Mouse (Mus musculus): Measurements from ENCODE around the gene Mettl8.

Gene Mettl8

DNA sequence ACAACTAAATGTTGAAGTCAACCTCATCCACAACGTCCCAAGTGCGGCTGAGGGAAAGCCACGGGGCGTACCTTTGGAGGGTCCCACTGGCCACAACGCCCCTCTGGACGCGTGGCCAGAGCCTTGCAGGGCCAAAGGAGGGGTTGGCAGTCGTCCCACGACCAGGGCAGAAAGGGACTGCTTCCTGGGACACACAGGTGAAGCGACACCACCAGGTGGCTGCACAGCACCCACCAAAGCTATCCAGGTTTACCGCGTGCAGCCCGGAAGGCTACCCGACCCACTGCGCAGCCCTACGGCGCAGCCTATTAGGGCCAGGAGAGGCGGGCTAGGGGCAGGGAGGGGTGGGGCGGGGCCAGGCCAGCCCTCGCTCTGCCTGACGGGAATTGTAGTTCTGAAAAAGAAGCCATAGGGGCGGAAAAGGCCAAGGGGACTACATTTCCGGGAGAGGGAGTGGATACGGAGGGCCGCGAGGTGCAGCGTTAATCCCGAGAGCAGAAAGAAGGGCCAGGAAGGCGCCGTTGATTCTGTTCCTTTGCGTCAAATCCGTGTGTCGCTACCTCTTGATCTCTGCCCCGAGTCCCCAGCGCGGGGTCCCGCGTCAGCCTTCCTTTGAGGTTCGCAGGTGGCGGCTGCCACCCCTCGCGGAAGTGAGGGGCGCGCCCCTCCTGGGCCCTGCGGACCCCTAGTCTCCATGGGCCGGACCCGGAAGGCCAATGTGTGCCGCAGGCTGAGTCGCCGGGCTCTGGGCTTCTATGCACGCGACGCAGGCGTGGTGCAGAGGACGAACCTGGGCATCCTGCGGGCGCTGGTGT lies at the start of gene Mettl8, which contains the start of gene Dcaf17:
Gene Mettl8, minus strand, starts transcription at position 284 of the 815 bp plus-strand sequence.
Gene Dcaf17, plus strand, starts transcription at position 29 of the 815 bp plus-strand sequence.
- DNase-seq: peak; percentile 89 to 94

DNA sequence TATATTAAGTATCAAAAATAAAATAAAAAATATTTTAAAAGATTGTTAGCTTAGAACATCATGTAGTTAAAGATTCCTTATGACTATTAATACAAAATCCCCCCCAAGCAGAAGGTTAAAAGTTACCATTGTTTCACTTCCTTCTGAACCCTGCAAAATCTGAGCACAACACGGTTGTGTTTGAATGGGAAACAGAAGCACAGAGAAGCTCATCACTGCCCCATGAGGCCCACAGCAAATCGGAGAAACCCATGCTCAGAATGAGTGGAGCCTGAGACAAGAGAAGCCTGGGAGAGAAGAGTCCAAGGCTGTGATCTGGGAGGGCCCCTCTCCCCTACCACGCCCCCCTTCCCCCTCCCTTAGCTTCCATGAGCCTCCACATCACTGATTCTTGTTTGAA lies 49.3 kb upstream of the Mettl8 start:
- DNase-seq: no peak

DNA sequence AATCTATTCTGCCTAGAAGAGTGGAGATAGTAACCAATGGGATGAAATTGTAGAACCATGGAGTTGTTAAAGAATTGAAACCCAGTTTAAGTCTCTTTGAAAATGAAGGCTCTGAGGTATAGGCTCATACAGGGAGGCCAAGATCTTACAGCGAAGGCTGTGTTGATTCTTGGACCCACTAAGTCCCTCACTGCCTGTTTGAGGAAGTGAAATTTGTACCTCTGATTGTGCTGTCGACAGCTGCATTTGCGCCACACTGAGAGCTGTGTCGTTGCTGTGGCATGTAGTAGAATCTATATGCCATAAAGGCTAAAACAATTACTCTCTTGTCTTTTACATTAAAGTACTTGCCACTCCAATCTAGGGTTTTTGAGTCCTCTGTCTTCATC lies 47.9 kb upstream of the Mettl8 start:
- no peak for DNase-seq

DNA sequence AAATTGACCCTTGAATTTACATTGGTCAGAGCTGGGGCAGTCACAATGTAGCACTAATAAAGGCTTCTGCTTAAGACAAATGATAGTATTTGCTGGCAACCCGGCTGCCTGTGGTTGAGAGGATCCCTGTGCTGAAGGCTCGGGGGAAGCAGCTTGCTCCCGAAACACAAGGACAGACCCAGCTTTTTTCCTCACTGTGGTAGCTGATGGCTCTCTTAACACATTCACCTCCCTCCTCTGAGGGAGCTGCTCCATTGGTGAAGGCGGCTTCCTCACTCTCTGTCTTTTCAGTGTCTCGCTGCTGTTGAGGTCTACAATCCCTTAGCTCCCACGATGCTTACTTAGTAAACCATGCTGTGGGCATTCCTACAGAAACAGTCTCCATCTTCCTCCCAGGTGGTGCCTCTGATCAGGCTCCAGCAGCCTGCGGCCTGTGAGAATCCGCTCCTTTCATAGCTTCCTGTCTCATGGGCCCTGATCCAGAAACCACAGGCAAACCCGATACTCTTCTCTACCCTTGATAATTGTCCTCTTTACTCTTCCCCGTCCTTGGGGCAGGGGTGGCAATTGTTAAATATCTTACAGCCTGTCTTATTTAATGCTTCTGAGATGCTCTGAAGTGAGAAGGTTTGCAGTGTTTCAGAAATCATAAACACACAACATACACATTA lies 47.4 kb upstream of the Mettl8 start:
- DNase-seq: no peak

DNA sequence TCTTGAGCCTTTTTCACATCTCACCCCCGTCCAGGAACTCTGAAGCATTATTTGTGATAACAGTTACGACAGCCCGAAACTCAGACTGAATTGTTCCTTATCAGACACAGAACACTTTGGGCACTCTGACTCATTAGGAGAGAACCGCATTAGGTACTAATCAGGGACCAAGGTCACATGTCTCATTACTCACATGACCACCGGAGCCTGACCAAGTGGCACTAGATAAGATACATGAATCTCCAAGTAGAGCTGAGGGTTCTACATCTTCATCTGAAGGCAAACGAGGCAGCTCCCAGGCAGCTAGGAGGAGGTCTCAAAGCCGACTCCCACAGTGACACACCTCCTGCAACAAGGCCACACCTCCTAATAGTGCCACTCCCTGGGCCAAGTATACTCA lies 40.8 kb upstream of the Mettl8 start:
- no peak for DNase-seq

DNA sequence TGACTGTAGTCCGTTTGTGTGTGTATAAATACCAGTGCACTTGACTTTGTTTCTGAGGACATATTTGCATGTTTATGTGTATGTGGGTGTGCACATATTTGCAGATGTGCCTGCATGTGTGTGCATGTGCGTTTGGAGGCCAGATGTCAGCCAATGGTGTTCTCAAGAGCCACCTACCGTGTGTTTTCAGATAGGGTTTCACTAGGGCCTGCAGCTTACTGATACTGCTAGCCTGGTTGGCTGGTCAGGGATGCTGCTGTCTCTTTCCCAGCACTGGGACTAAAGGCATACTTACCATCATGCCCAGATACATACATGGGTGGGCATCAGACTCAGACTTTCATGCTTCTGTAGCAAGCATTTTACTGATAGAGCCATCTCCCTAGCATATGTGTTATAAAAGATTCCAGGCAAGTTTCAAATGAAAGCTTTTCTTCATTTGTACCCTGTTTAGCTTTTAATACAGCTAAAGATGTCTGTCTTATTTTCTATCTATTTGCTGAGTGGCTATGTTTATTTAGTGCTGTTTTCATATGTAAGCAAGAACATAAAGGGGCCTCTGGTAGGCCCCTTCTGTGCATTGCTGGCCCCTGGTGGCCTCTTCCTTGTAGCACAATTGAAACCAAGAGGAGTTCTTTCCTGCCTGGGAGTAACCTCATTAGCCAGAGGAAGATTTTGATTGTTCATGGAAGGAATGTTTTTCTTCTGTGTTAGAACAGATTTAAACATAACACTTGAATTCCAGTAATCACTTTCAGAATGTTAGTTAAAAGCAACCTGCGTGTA lies 35.5 kb upstream of the Mettl8 start:
- no peak for DNase-seq

DNA sequence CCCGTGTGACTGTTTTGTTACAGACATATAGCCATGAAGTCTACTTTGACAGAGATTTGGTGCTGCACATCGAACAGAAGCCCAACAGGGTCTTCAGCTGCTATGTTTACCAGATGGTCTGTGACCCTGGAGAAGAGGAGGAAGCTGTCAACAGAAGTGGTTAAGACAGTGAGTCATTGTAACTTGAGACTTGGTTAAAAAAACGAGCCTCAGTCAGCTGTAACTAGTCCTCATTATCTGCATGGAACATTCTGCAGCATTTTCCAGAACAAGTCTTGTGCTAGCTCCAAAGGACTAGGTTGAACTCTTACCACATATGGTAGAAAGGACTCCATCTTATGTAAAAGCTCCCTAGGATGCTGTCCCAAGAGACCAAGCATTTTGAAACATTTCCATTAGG lies 34.4 kb upstream of the Mettl8 start:
- no peak for DNase-seq

DNA sequence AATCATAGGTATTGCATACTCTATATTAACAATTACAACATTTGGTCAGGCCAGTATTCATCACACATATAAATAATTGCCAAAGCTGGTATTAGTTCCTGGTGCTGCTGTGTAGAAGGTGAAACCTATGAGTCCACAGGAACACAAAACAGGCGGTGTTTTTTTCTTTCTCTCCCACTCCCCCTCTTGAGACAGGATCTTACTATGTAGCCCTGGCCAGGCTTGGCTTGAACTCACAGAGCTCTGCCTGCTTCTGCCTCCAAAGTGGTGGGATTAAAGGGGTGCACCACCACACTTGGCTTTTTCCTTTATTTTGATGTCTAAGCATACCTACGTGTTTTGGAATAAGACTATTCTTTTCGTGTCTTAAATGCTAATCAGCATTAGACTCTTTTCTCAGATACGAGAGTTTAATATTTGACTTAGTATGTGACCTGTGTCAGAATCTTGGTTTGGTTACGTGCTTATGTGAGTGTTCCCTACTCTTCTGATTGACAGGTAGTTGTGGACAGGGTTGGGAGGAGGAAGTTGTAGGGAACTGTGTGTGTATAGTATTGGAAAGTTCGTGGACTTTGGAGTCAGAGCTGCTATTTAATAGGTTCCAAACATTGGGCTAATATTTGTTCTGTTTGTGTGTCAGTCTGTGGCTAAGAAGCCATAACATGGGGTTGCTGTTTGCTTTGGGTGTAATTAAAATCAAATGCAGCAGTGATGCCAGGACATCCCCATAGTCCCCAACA lies 28.2 kb upstream of the Mettl8 start:
- no peak for DNase-seq

DNA sequence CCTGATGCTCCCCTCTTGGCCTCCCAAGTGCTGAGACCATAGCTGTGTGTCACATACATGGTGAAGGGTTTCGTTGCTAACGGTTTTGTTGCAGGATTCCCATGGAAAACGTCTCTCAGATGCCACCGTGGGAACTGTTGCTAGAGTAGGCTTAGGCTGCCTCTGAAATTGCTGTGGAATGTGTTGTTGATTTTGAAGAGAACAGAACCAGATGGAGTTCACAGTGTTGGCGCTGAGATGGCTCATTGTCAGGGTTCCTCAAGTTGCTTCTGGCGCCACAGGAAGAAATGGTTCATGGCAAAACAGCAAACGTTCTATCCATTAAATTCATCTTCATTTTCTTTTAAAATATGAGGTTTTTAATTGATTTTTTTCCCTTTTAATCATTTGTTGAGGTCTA lies 27.0 kb upstream of the Mettl8 start:
- no peak for DNase-seq

DNA sequence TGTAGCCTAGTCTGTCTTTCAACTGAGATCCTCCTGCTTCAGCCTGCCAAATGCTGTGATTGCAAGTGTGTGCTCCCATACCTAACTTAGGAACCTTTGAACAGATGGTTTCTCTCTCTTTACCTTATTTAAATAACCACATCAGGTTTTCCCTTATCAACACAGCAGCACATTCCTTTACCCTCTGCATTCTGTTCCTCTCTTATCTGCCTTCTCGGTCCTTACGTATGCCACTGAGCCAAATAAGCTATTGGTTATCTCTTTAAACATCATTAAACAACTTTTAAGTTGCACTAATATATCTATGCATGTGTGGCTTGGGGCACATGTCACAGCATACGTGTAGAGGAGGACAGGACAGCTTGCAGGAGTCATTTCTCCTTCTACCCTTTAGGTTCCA lies 18.4 kb upstream of the Mettl8 start:
- no peak for DNase-seq

DNA sequence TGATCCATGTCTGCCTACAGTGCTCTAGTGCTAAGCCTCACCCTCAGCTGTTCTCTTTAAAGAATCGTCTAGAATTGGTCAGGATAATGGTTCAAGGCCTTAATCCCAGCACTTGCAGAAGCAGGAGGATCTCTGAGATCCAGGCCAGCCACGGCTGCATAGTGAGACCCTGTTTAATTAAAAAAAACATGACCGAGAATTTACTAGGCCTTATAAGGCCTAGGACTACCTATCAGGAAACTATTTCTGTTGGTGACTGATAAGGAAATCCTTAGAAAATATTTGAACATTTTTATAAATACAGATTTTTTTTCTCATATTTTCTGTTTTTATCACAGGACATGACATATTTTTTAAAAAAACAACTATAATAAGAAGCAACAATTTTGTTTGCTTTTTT lies 17.9 kb upstream of the Mettl8 start:
- no peak for DNase-seq

DNA sequence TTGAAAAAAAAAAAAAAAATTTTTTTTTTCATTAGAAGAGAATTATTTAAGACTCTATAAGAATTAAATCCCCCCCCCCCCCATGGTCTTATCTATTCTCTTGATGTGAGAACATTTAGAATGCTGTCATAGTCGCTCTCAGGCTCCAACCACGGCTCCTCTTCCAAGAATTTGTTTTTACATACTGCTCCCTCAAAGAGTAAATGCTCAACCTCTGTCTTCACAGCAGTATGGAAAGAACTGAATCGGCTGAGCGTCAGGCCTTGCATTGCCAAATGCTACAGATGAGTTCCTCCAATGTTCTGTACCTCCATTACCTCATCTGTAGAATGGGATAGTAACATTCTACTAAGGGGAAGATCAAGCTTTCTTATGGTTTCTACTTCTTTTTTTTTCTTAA lies 16.2 kb upstream of the Mettl8 start:
- DNase-seq: no peak

DNA sequence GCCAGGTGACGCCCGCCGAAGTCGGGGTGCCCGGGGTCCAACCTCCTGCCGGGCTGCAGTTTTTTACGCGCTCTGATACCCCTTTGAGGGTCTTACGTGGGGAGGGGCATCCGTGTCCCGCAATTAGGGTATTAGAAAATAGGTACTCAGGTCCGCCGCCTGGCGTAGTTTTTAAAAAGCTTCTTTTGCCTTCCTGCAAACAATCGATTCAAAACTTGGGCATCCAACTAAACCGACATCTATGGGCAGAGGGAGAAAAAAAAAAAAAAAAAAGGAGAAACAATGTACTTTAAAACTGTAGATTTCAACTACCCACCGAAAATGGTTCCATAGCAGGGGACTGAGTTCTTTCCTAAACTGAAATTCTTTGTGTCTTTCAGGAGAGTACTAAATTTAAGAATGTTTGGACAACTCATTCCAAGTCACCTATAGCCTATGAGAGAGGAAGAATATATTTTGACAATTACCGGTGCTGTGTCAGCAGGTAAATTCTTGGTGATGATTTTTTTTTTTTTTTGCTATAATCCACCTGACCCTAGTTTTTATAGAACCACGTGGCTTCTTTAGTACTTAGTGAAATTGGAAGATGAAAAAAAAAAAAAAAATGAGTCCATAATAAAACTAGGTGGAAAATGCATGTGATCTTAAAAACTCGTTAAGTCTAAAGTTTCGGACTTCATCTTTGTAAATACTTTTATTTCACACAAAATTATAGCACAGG lies 892 bp upstream of the Mettl8 start:
- no peak for DNase-seq

DNA sequence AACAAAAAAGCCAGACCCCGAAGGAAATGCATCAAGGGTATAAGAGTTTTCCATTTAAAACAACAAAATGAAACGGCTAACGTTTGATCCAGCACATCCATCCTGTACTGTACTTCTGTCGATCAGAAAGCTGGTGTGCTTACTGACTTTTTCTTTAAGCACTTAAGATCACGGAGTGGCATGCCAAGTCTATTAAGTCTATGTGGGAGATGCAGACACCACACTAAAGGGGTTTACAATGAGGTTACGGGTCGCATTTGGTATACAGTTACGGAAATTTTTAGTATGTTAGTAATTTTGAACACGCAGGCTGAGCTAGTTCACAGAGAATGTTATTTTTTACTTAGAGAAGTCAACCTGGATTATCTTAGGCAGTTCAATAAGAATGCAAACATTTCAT lies 667 bp downstream of the Mettl8 start:
- DNase-seq: no peak

DNA sequence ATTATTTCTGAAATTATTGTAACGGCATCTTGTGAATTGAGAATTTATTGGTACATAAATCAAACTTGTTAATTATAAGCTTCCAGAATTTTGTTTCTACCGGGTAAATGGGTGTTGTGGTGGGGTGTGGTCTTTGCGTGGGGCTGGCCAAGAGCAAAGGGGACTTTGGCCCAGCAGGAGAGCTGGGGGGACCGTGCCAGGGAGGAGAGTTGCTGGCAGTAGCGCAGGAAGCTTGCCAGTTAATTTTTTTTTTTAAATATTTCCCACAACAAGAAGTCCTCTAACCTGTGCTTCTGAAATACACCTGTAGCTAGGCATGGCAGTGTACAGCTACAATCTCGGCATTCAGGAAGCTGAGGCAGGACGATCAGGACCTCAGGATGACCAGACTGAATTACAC lies 4.9 kb downstream of the Mettl8 start:
- no peak for DNase-seq

DNA sequence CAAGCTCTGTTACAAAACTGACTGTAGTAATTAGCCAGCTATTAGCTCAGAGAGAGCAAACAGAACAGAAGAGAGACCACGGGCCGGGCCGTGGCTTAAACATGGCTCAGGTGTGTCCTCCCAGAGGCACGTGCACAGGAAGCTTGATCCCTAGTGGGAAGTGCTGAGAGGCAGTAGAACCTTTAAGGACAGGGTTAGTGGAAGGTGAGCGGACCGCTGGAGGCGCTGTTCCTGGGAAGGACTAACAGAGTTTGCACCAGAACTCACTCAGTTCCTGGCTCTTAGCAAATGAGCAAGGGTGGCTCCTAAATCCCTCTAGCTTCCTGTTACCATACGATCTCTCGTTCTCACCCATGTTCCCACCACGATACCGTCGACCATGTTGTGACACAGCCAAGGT lies 6.5 kb downstream of the Mettl8 start:
- no peak for DNase-seq

DNA sequence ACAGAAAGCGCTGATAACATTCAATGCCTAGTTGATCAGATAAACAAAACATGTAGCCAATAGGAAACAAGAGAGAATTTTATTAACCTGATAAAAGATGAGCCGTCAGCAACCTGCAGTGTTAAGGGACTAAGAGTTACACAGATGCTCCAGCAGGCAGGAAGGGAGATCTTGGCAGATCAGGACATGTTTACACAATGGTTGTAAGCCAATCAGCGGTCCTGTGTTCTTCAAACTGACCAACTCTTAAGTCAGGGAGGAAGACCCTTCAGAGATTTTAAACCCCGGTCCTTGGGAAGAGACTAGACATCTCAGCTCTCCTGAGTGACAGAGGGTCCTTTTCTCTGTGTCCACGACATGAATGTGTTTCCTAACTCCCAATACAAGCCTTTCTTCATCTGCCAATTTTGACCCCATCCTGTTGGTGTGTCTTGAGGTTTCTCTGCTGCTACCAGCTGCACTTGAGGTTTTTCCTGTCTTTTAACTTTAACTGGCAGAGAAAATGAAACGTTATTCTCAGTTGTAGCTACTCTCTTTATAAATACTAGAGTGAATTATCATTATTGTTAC lies 8.5 kb downstream of the Mettl8 start:
- no peak for DNase-seq

DNA sequence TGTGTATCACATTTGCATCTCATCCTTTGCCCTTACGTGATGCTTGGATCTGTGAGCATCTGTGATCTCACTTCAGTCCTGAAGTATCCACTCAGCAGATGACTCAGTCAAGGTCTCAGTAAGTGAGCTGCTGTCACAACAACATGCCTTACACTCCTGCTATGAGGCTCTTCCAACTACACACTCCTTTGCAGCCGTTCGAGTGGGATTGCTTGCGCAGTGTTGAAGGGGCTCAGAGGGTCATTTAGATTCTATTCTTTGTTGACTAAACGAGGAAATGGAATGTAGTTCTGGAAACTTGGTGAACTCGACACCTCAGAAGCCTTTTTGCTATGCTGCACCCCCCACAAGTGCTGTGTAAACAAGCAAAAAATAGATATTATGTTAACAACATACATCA lies 9.2 kb downstream of the Mettl8 start:
- DNase-seq: no peak

DNA sequence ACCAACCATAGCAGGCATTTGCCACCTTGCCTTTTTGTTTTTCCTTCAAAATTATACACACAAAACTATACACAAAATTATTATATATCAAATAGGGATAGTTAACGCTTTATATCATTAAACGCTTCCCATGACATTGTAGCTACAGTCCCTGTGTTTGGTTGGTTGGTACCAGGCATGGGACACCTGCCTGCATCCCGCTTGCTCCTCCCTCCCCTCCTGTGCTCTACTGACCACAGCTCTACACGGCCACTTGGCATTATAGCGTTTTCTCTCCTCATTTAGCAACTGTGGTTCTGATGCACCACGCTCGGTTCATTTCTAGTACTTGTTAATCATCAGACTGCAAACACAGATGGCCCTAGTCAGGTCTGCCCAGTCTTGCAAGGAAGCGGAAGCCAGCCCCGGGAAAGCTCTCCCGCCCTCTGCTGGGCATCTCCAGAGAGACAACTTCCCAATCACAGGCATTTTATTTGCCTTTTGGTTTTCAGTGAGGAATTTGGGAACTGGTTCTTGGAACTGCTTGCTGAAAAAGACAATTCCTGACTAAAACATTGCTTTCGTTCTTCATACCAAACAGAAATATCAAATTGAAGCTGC lies 15.8 kb downstream of the Mettl8 start:
- DNase-seq: peak; percentile 27 to 61

DNA sequence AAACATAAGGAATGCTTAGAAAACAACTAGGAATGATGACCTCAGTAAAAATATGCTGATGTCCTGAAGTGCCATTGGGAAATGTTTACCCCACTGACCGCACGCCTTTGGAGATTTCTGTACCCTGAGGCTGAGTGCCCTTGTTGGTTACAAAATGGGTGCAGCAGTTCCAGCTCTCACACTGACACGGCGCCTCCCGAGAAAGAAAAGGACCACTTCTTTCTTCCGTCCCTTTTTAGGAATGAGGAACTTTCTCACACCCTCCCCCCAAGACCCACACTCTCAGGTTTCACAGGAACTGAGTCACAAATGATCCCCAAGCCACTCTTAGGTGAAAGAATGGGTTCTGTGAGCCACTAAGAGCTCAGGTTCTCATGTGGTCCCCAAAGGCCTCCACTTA lies 17.9 kb downstream of the Mettl8 start:
- no peak for DNase-seq

DNA sequence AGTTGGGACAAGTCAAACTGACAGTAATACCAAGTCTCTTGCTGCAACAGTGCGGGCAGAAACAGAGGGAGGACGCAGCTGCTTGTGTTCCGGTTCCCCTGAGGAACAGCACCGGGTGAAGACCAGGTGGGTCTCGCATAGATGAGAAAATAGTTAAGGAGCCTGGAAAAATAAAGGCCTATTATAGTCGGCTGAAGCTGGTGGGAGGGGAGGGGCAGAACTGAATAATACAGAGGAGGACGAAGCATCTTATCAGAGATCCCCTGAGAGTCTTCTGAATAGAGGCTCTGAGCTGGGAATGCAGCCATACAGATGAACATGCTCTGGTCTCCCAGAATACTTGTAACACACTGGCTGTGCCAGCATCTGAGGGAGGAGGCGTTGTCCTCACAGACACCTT lies 21.4 kb downstream of the Mettl8 start:
- DNase-seq: no peak

DNA sequence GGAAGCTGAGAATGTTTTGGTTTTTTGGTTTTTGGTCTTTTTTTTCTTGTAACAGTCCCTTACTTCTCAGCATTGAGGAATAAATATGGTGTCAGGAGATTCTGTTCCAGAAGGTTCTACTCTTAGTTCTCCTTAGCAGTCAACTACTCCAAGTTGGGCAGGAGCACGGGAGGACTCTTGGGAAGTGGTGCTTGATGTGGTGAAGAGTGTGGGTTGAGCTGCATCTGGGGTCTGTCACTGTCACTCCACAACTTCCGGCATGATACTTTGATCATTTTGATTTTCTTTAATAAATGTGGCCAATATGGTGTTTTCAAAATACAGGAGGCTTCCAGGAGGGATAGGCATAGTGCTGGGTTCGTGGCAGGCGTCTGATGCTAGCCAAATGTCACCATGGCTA lies 22.4 kb downstream of the Mettl8 start:
- no peak for DNase-seq
